1 mouse cellular context compared by ENCODE assay signal in the genomic region with DNA sequence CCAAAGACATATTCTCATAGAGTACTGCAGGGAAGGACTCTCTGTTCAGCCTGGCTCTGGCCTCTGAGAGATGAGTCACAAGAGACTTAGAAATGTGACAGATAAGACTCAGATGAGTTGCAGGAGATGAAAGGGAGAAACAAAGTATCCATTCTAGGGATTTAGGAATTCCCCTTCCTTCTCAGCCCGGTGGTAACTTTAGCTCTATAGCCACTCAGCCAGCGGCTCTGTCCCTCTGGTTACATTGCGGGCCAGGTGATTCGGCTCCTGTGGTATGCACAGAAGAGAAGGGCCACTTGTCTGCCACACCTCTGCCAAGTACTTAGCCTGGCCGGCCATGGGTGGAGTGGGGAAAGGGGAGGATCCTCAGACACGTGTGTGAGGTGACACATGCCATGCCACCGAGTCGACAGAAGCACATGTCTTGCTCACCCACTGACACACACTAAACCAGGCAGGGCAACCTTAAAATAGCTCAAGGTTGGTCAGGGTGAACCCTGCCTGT.
TF ChIP-seq lines count a peak whose summit lies in the region.

No protein-coding gene starts in this region.

TF ChIP-seq in C2C12, 6 proteins besides CTCF, POLR2A, EP300 and RAD21:
- no peak for TF ChIP-seq MYOG (IDR thresholded peaks at IDR 0.05; ENCODE audit: control insufficient read depth, extremely low read depth, insufficient read length)
- no peak for TF ChIP-seq FOSL1 (IDR thresholded peaks at IDR 0.05; ENCODE audit: insufficient read depth, low read length, poor library complexity, severe bottlenecking)
- peak; percentile 29 for TF ChIP-seq USF1 (IDR thresholded peaks at IDR 0.05; ENCODE audit: low read depth)
- peak; percentile 99 for TF ChIP-seq MAX (IDR thresholded peaks at IDR 0.05)
